Mouse (Mus musculus) ES-E14 (cell line): ENCODE data around the gene Plg. TPM values are rescaled to one million over a fixed set of nuclear protein-coding genes. Genes with fewer than 3 reads are reported as not detected.

ENCODE experiments used
- DNase-seq: peaks from one replicate; pipeline ENCODE4 v3.0.0-alpha.2; 2013; ENCODE audit warnings: low read depth, low spot score
- H3K27ac ChIP-seq: 2 replicates; pipeline ENCODE4 v1.5.1; 2012; ENCODE audit warnings: low read depth, mild to moderate bottlenecking, low read length, moderate library complexity, mixed read lengths; ENCODE audit not compliant: poor library complexity, insufficient read depth, severe bottlenecking
- H3K36me3 ChIP-seq: 2 replicates; pipeline ENCODE4 v1.6.1; 2012; ENCODE audit warnings: mild to moderate bottlenecking, low read length, moderate library complexity, mixed read lengths; ENCODE audit not compliant: control insufficient read depth, poor library complexity, insufficient read depth, severe bottlenecking
- H3K4me1 ChIP-seq, 2 experiments: fragments of 150-350 bp in 1 of 2; sonication (generic) in 1 of 2; 2 replicates each; pipeline ENCODE4 v1.6.1; 2012; ENCODE audit warnings: low read length in 2 of 2, mild to moderate bottlenecking in 1 of 2, mixed read lengths in 1 of 2; ENCODE audit not compliant: control insufficient read depth in 2 of 2, insufficient read depth in 2 of 2, poor library complexity in 1 of 2
- H3K4me3 ChIP-seq, 2 experiments: fragments of 150-350 bp in 1 of 2; sonication (generic) in 1 of 2; 2 replicates each; pipeline ENCODE4 v1.5.1; 2012; ENCODE audit warnings: low read length in 2 of 2, low read depth in 1 of 2, mild to moderate bottlenecking in 1 of 2, mixed read lengths in 1 of 2; ENCODE audit not compliant: insufficient read depth in 1 of 2, poor library complexity in 1 of 2, severe bottlenecking in 1 of 2
- H3K9ac ChIP-seq: 2 replicates; pipeline ENCODE4 v1.6.1; 2012; ENCODE audit warnings: low read depth, mild to moderate bottlenecking, low read length, mixed read lengths; ENCODE audit not compliant: poor library complexity, insufficient read depth, severe bottlenecking
- H3K9me3 ChIP-seq: fragments of 150-350 bp; sonication (generic); 2 replicates; pipeline ENCODE4 v1.6.1; 2012; ENCODE audit warnings: low read depth, mild to moderate bottlenecking, low read length; ENCODE audit not compliant: control insufficient read depth, insufficient read depth
- CHD2 ChIP-seq: IDR thresholded peaks from 2 replicates; pipeline ENCODE4 v1.6.1; 2014; ENCODE audit warnings: mild to moderate bottlenecking, low read depth, low read length, inconsistent platforms
- HCFC1 ChIP-seq: IDR thresholded peaks from 2 replicates; pipeline ENCODE4 v1.6.1; 2012; ENCODE audit warnings: low read length, inconsistent platforms, borderline replicate concordance; ENCODE audit not compliant: insufficient read depth
- MAFK ChIP-seq: IDR thresholded peaks from 2 replicates; pipeline ENCODE4 v1.6.1; 2014; ENCODE audit warnings: mild to moderate bottlenecking, low read depth, low read length, inconsistent platforms; ENCODE audit not compliant: insufficient read depth
- ZC3H11A ChIP-seq: IDR thresholded peaks from 2 replicates; pipeline ENCODE4 v1.6.1; 2012; ENCODE audit warnings: low read depth, mild to moderate bottlenecking, inconsistent platforms, low read length, borderline replicate concordance
- ZNF384 ChIP-seq: IDR thresholded peaks from 2 replicates; pipeline ENCODE4 v1.6.1; 2012; ENCODE audit warnings: low read depth, low read length, inconsistent platforms
- in situ Hi-C, 2 experiments: fragments of 600-800 bp; cut with MboI; formaldehyde crosslinking; loops; one replicate each; pipeline ENCODE4 v1.15.1; 2025; ENCODE audit warnings: low sequenced_read_pairs in 2 of 2, inconsistent platforms in 1 of 2; ENCODE audit not compliant: unreplicated experiment in 2 of 2
- total RNA-seq: library from RNA; depleted of rRNA; stranded (reverse); fragments of 300-350 nt; gene quantifications from 2 replicates; pipeline ENCODE4 v1.2.3, GENCODE M21; 2012

Gene Plg
- total RNA-seq, 1 experiment = not detected

GRCm38 (mm10) chr17:12387781-12388180 lies 9.4 kb downstream of the Plg start:
- in situ Hi-C loops = no loop called here
- TF ChIP-seq CHD2 (no peak), ZC3H11A (no peak), MAFK (no peak), HCFC1 (no peak), ZNF384 (no peak)

GRCm38 (mm10) chr17:12388239-12388638 lies 9.8 kb downstream of the Plg start:
- TF ChIP-seq CHD2 (no peak), ZNF384 (no peak), HCFC1 (no peak), ZC3H11A (no peak), MAFK (no peak)
- Histone ChIP-seq H3K9me3 (no peaks in the 10 kb centered on the region), H3K9ac (no peak overlapping the region), H3K36me3 (no peaks in the 10 kb centered on the region), H3K4me3 (no peak overlapping the region), H3K4me1 (no peaks in the 10 kb centered on the region), H3K27ac (no peak overlapping the region)
- DNase-seq = no peak
- in situ Hi-C loops = no loop called here

More at GRCm38 (mm10) chr17:12387781-12388180, 9.4 kb downstream of the Plg start:
- H3K27ac ChIP-seq = no peak overlapping the region
- H3K36me3 ChIP-seq = no peaks in the 10 kb centered on the region
- DNase-seq = no peak
- no peaks in the 10 kb centered on the region for H3K4me1 ChIP-seq
- H3K4me3 ChIP-seq = no peak overlapping the region
- H3K9me3 ChIP-seq = no peaks in the 10 kb centered on the region
- H3K9ac ChIP-seq = no peak overlapping the region

GRCm38 (mm10) chr17:12396163-12396677 lies 17.8 kb downstream of the Plg start:
- in situ Hi-C loops = no loop called here
- H3K27ac ChIP-seq = no peak overlapping the region
- TF ChIP-seq ZNF384 (no peak), ZC3H11A (no peak), MAFK (no peak), HCFC1 (no peak), CHD2 (no peak)
- no peak overlapping the region for H3K9ac ChIP-seq
- no peaks in the 10 kb centered on the region for H3K36me3 ChIP-seq
- no peak overlapping the region for H3K4me3 ChIP-seq
- DNase-seq = no peak
- H3K4me1 ChIP-seq = no peaks in the 10 kb centered on the region
- no peaks in the 10 kb centered on the region for H3K9me3 ChIP-seq

GRCm38 (mm10) chr17:12403420-12403819 lies 25.0 kb downstream of the Plg start:
- Histone ChIP-seq H3K9me3 (no peaks in the 10 kb centered on the region), H3K9ac (no peak overlapping the region), H3K27ac (no peak overlapping the region), H3K4me1 (no peaks in the 10 kb centered on the region), H3K36me3 (no peaks in the 10 kb centered on the region; the same call in 1 of the 2 replicates), H3K4me3 (no peak overlapping the region)
- TF ChIP-seq ZC3H11A (no peak), CHD2 (peak; percentile 83), ZNF384 (no peak)
- in situ Hi-C loops = no loop called here
- DNase-seq = no peak

- no peaks in the 10 kb centered on the region for H3K36me3 ChIP-seq
- H3K4me3 ChIP-seq = no peak overlapping the region
- no peak for DNase-seq
- no peaks in the 10 kb centered on the region for H3K9me3 ChIP-seq
- no peak for TF ChIP-seq CHD2
- TF ChIP-seq MAFK = no peak
- TF ChIP-seq HCFC1 = no peak
- TF ChIP-seq ZNF384 = no peak
- no peak for TF ChIP-seq ZC3H11A
- in situ Hi-C loops = no loop called here
- no peaks in the 10 kb centered on the region for H3K4me1 ChIP-seq
- H3K9ac ChIP-seq = no peak overlapping the region
- H3K27ac ChIP-seq = no peak overlapping the region
Measured at GRCm38 (mm10) chr17:12409346-12409944, 31.0 kb downstream of the Plg start.
